Mouse (Mus musculus) MEL (cell line): ENCODE data around the gene Mgat4c. TPM values are rescaled to one million over a fixed set of nuclear protein-coding genes. Genes with fewer than 3 reads are reported as not detected.

ENCODE experiments used
- DNase-seq: peaks from one replicate; pipeline ENCODE4 v3.0.0; 2011; ENCODE audit warnings: low read depth, low spot score
- H3K27ac ChIP-seq: 2 replicates; pipeline ENCODE4 v1.5.1; 2012; ENCODE audit warnings: low read depth, mild to moderate bottlenecking, control low read depth, low read length, moderate library complexity; ENCODE audit not compliant: control insufficient read depth
- H3K27me3 ChIP-seq, 2 experiments: fragments of 150-350 bp in 1 of 2; sonication (generic) in 1 of 2; 2 replicates each; pipeline ENCODE4 v1.6.1; 2012; ENCODE audit warnings: low read length in 2 of 2, mild to moderate bottlenecking in 2 of 2, improper control_type of control experiment in 1 of 2, moderate library complexity in 1 of 2; ENCODE audit not compliant: insufficient read depth in 2 of 2, control insufficient read depth in 1 of 2
- H3K36me3 ChIP-seq, 2 experiments: 2 replicates each; pipeline ENCODE4 v1.6.1; 2012 to 2014; ENCODE audit warnings: low read length in 2 of 2, improper control_type of control experiment in 1 of 2, inconsistent platforms in 1 of 2, mild to moderate bottlenecking in 1 of 2; ENCODE audit not compliant: insufficient read depth in 2 of 2, control insufficient read depth in 1 of 2
- H3K4me1 ChIP-seq, 2 experiments: fragments of 150-350 bp in 1 of 2; sonication (generic) in 1 of 2; 2 replicates each; pipeline ENCODE4 v1.6.1; 2012; ENCODE audit warnings: low read length in 2 of 2, improper control_type of control experiment in 1 of 2, mild to moderate bottlenecking in 1 of 2; ENCODE audit not compliant: insufficient read depth in 2 of 2, control insufficient read depth in 1 of 2
- H3K4me3 ChIP-seq, 2 experiments: fragments of 150-350 bp in 1 of 2; sonication (generic) in 1 of 2; 2 replicates each; pipeline ENCODE4 v1.5.1; 2012; ENCODE audit warnings: low read depth in 2 of 2, low read length in 2 of 2, mild to moderate bottlenecking in 2 of 2, moderate library complexity in 2 of 2, control low read depth in 1 of 2, improper control_type of control experiment in 1 of 2; ENCODE audit not compliant: control insufficient read depth in 1 of 2, insufficient read depth in 1 of 2
- H3K79me2 ChIP-seq: 2 replicates; pipeline ENCODE4 v1.6.1; 2012; ENCODE audit warnings: mild to moderate bottlenecking, low read length, moderate library complexity; ENCODE audit not compliant: control insufficient read depth, poor library complexity, insufficient read depth
- H3K9ac ChIP-seq: 2 replicates; pipeline ENCODE4 v1.6.1; 2012; ENCODE audit warnings: low read depth, mild to moderate bottlenecking, control low read depth, low read length, moderate library complexity; ENCODE audit not compliant: control insufficient read depth, poor library complexity, severe bottlenecking
- H3K9me3 ChIP-seq: fragments of 150-350 bp; sonication (generic); replicated peaks from 2 replicates; pipeline ENCODE4 v1.6.1; 2012; ENCODE audit warnings: mild to moderate bottlenecking, low read length, improper control_type of control experiment, moderate library complexity; ENCODE audit not compliant: insufficient read depth
- ELF1 ChIP-seq: IDR thresholded peaks from 2 replicates; pipeline ENCODE4 v1.6.1; 2014; ENCODE audit warnings: low read depth, mild to moderate bottlenecking, inconsistent platforms, low read length, improper control_type of control experiment, moderate library complexity
- GATA1 ChIP-seq: IDR thresholded peaks from 2 replicates; pipeline ENCODE4 v1.6.1; 2011; ENCODE audit warnings: low read depth, low read length, improper control_type of control experiment
- JUND ChIP-seq: IDR thresholded peaks from 2 replicates; pipeline ENCODE4 v1.6.1; 2011; ENCODE audit warnings: low read depth, mild to moderate bottlenecking, improper control_type of control experiment, low read length
- KAT2A ChIP-seq: conservative IDR thresholded peaks from 2 replicates; pipeline ENCODE4 v1.6.1; 2012; ENCODE audit warnings: low read depth, low read length, improper control_type of control experiment, inconsistent platforms
- MAX ChIP-seq: IDR thresholded peaks from 2 replicates; pipeline ENCODE4 v1.6.1; 2011; ENCODE audit warnings: low read length, improper control_type of control experiment
- MXI1 ChIP-seq: IDR thresholded peaks from 2 replicates; pipeline ENCODE4 v1.6.1; 2011; ENCODE audit warnings: mild to moderate bottlenecking, low read depth, low read length, improper control_type of control experiment
- RAD21 ChIP-seq: IDR thresholded peaks from 2 replicates; pipeline ENCODE4 v1.6.1; 2011; ENCODE audit warnings: mild to moderate bottlenecking, low read depth, low read length, improper control_type of control experiment
- SIN3A ChIP-seq: IDR thresholded peaks from 2 replicates; pipeline ENCODE4 v1.6.1; 2012; ENCODE audit warnings: low read length, improper control_type of control experiment, inconsistent platforms
- TAL1 ChIP-seq: IDR thresholded peaks from 2 replicates; pipeline ENCODE4 v1.6.1; 2012; ENCODE audit warnings: mild to moderate bottlenecking, inconsistent platforms, low read length, moderate library complexity, mixed read lengths
- TBP ChIP-seq: IDR thresholded peaks from 2 replicates; pipeline ENCODE4 v1.8.0; 2011; ENCODE audit warnings: low read depth, low read length, improper control_type of control experiment
- TCF12 ChIP-seq: IDR thresholded peaks from 2 replicates; pipeline ENCODE4 v1.6.1; 2014; ENCODE audit warnings: low read depth, mild to moderate bottlenecking, inconsistent platforms, low read length, improper control_type of control experiment, moderate library complexity
- USF1 ChIP-seq: IDR thresholded peaks from 2 replicates; pipeline ENCODE4 v1.6.1; 2014; ENCODE audit warnings: low read depth, mild to moderate bottlenecking, inconsistent platforms, low read length, improper control_type of control experiment, moderate library complexity
- ZNF384 ChIP-seq: IDR thresholded peaks from 2 replicates; pipeline ENCODE4 v1.6.1; 2012; ENCODE audit warnings: low read depth, mild to moderate bottlenecking, inconsistent platforms, low read length, improper control_type of control experiment
- polyA plus RNA-seq, 2 experiments: library from polyadenylated mRNA; stranded (reverse) in 1 of 2; unstranded in 1 of 2; fragments of >175 nt in 1 of 2; fragments of >200 nt in 1 of 2; gene quantifications; 2 replicates each; pipeline versions ENCODE4 v1.2.1 to v1.2.4; 2012; ENCODE audit warnings: low replicate concordance in 2 of 2, low read depth in 1 of 2; ENCODE audit not compliant: insufficient read length in 2 of 2, insufficient read depth in 1 of 2, missing spikeins in 1 of 2
- total RNA-seq: library from RNA; depleted of rRNA; stranded (reverse); fragments of 300-350 nt; gene quantifications from 2 replicates; pipeline ENCODE4 v1.2.3, GENCODE M21; 2012

Gene Mgat4c
- total and polyA plus RNA-seq, 3 experiments, result 0.36 to 3.0 TPM; not detected in 1

DNA sequence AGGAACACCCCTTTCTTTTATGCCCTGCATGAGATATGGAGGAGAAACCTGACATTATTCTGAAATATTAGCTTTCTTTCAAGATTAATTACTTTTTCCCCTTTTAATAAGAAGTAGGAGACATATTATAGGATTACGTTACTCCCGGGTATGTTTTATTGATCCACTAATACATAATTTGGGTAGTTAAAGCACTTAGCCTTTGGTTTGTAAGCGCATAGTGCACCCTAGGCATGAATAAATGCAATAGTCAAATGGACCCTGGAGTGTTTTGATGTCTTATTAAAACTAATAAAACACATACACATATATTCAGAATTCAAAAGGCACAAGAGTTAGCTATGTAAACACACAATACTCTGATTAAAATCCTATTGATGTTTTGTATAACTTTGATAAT, 374.9 kb downstream of the Mgat4c start:
- Histone ChIP-seq H3K36me3 (no peaks in the 10 kb centered on the region), H3K9me3 (no peaks in the 10 kb centered on the region), H3K27me3 (no peaks in the 10 kb centered on the region), H3K4me3 (no peak overlapping the region), H3K27ac (no peak overlapping the region), H3K9ac (no peak overlapping the region), H3K79me2 (no peaks in the 10 kb centered on the region), H3K4me1 (no peaks in the 10 kb centered on the region)
- no peak for TF ChIP-seq MAX
- TF ChIP-seq USF1, result no peak
- TF ChIP-seq TAL1, result no peak
- no peak for TF ChIP-seq JUND
- TF ChIP-seq KAT2A, result no peak
- no peak for TF ChIP-seq SIN3A
- no peak for TF ChIP-seq TBP
- no peak for TF ChIP-seq MXI1
- no peak for DNase-seq

DNA sequence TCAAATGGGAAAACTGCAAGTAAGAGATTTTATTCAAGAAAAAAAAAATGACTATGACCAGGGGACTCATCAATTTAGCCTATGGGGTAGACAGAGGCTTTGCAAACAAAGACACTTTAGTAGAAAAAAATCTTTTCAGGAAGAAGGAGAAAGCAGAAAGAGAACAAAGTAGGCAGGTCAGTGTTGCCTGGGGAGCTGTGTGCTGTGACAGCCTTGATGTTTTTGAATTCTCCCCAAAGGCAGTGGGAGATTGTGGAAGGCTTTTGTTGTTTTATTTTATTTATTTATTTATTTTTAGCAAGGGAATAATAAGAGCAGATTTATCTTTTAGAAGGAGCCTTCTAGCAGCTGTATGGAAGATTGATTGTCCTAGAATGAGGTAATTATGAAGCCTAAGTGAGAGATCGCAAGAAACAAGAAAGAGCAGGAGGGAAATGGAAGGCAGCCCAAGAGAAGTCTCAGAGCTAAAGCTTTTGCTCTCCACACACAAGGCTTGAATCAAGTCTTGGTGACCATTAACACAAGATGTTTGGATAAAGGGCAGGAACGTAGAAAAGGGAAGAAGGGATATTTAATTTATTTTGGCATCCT, 375.8 kb downstream of the Mgat4c start:
- TF ChIP-seq ELF1, result no peak
- no peak for TF ChIP-seq RAD21
- no peak for TF ChIP-seq GATA1
- H3K27me3 ChIP-seq, result no peaks in the 10 kb centered on the region
- H3K79me2 ChIP-seq, result no peaks in the 10 kb centered on the region
- H3K4me3 ChIP-seq, result no peak overlapping the region
- H3K36me3 ChIP-seq, result no peaks in the 10 kb centered on the region
- no peaks in the 10 kb centered on the region for H3K4me1 ChIP-seq
- no peak overlapping the region for H3K27ac ChIP-seq
- H3K9me3 ChIP-seq, result no peaks in the 10 kb centered on the region
- no peak for DNase-seq
- H3K9ac ChIP-seq, result no peak overlapping the region

DNA sequence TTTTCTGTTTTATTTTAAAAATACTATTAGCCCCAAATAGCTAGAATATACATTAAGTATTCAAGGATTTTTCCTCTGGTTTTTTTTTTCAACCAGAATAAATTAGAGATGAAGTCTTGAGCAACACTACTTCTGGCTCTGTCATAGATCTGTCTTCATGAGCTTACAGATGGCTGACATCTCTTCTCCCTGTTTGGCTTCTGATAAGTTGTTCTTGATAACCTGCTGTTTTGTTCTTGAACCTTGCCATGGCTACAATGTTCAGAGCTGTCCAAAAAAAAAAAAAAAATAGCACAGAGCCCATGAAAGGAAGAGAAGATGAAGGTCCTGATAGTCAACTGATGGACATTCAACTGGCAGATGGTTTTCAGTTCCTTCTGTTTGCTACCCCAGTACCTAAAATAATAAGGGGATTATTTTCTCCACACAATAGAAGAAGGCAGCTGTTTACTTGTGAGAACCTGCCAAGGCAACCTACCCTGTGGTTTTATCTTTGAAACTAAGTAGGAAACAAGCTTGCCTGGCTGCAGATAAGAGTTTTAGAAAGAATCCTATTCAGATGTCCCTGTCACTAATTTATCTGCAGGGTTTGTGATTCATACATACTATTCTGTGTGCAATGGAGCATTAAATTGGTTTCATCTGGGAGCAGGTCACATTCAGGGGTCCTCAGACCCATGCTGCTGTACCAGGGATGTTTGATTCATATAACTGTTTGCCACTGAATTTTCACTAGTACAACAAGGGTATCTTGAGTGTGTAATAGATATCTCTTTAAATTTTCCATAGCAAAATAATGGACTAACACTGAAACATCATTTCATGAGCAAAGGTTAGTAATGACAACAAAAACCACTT, 393.5 kb downstream of the Mgat4c start:
- DNase-seq, result peak; percentile 13
- H3K27ac ChIP-seq, result no peak overlapping the region
- no peaks in the 10 kb centered on the region for H3K4me1 ChIP-seq
- no peaks in the 10 kb centered on the region for H3K27me3 ChIP-seq
- H3K9me3 ChIP-seq, result no peaks in the 10 kb centered on the region
- H3K79me2 ChIP-seq, result no peaks in the 10 kb centered on the region
- TF ChIP-seq TCF12 (peak; percentile 52; the same call in 1 of the 2 replicates), RAD21 (no peak), ZNF384 (0 out of 2 replicates have a peak, but pooled peaks have one; percentile 31)
- H3K36me3 ChIP-seq, result no peaks in the 10 kb centered on the region
- H3K4me3 ChIP-seq, result no peak overlapping the region
- H3K9ac ChIP-seq, result no peak overlapping the region
